Mouse (Mus musculus): ENCODE measurements around the gene Snn.

- TF ChIP-seq POLR2A (IDR thresholded peaks at IDR 0.05; ENCODE audit: insufficient read depth, low read depth, low read length) (no peak), CTCF (IDR thresholded peaks at IDR 0.05) (no peak)
Observed at GRCm38 (mm10) chr16:11084181-11084580, 23.4 kb downstream of the Snn start.
